Mouse (Mus musculus) intestine, embryonic 14.5 days (tissue): ENCODE measurements around the gene Ube2s. TPM values are rescaled to one million over a fixed set of nuclear protein-coding genes. Genes with fewer than 3 reads are reported as not detected.

Experiments used
- ATAC-seq: fragments of 200-750 bp; cut with Nextera tagmentation; replicated peaks from 2 replicates; pipeline ENCODE4 v1.8.0; 2017; ENCODE audit warnings: low read depth, moderate number of reproducible peaks, moderate TSS enrichment, moderate library complexity; ENCODE audit not compliant: low FRiP score, low TSS enrichment
- DNase-seq: peaks from one replicate; pipeline ENCODE4 v3.0.0-alpha.2; 2018; ENCODE audit warnings: low spot score
- H3K27ac ChIP-seq: fragments of 300-500 bp; sonication (generic); 2 replicates; pipeline ENCODE4 v1.5.1; 2014; ENCODE audit warnings: low read depth, mild to moderate bottlenecking, control low read depth
- H3K27me3 ChIP-seq: fragments of 300-500 bp; sonication (generic); replicated peaks from 2 replicates; pipeline ENCODE4 v1.6.1; 2014; ENCODE audit warnings: low read length, control low read depth; ENCODE audit not compliant: control insufficient read depth, insufficient read depth
- H3K36me3 ChIP-seq: fragments of 300-500 bp; sonication (generic); 2 replicates; pipeline ENCODE4 v1.6.1; 2014; ENCODE audit warnings: low read length, control low read depth; ENCODE audit not compliant: control insufficient read depth, insufficient read depth
- H3K4me1 ChIP-seq: fragments of 300-500 bp; sonication (generic); replicated peaks from 2 replicates; pipeline ENCODE4 v1.6.1; 2014; ENCODE audit warnings: low read length, control low read depth, mixed read lengths; ENCODE audit not compliant: control insufficient read depth, insufficient read depth
- H3K4me2 ChIP-seq: fragments of 300-500 bp; sonication (generic); 2 replicates; pipeline ENCODE4 v1.6.1; 2014; ENCODE audit warnings: low read length
- H3K4me3 ChIP-seq: fragments of 300-500 bp; sonication (generic); 2 replicates; pipeline ENCODE4 v1.5.1; 2014; ENCODE audit warnings: low read depth, low read length, control low read depth, mixed read lengths
- H3K9ac ChIP-seq: fragments of 300-500 bp; sonication (generic); 2 replicates; pipeline ENCODE4 v1.6.1; 2014; ENCODE audit warnings: mild to moderate bottlenecking, low read length
- H3K9me3 ChIP-seq: fragments of 300-500 bp; sonication (generic); 2 replicates; pipeline ENCODE4 v1.6.1; 2016; ENCODE audit warnings: low read length, control low read depth; ENCODE audit not compliant: control insufficient read depth
- WGBS: fragments of 180-500 bp; shearing (Covaris S2); extraction: QIAGEN DNeasy Blood & Tissue Kit; methylation state at CpG from one replicate; pipeline ENCODE4 v1.1.7; 2014; 5-methylcytosine and 5-hydroxymethylcytosine counted together
- polyA plus RNA-seq: library from polyadenylated mRNA; unstranded; fragments of >200 nt; fragmentation: Nextera tagmentation; extraction: Ambion mirVana; gene quantifications from 2 replicates; pipeline ENCODE4 v1.2.1, GENCODE M21; 2014

Ube2s gene
- polyA plus RNA-seq, 1 experiment from 2014 or later = 354 TPM

- Histone ChIP-seq H3K27me3 (0 out of 2 replicates have a peak, but pooled peaks cover 6% of the 10 kb centered on the region), H3K4me1 (peaks cover 7% of the 10 kb centered on the region; the same call in 1 of the 2 replicates), H3K4me3 (peak within 1 kb of the TSS; percentile 75), H3K9me3 (no peaks in the 10 kb centered on the region), H3K27ac (peak within 1 kb of the TSS; percentile 96), H3K36me3 (peaks cover 40% of the 10 kb centered on the region), H3K4me2 (peak within 1 kb of the TSS; percentile 90), H3K9ac (peak within 1 kb of the TSS; percentile 97)
- WGBS = 1% methylated on average over 54 of the region's 54 CpGs
- peak; percentile 95 for DNase-seq
- ATAC-seq = peak; percentile 77
These were observed 19.8 kb downstream of the Ube2s start, which contains the start of gene Rpl28 for GRCm38 (mm10) chr7:4792278-4793212. Gene Rpl28 (plus strand): TSS chr7:4792874.

- Histone ChIP-seq H3K36me3 (peaks cover 9% of the 10 kb centered on the region), H3K9ac (peak within 1 kb of the TSS; percentile 79), H3K9me3 (no peaks in the 10 kb centered on the region), H3K27ac (peak within 1 kb of the TSS; percentile 82), H3K4me2 (peak within 1 kb of the TSS; percentile 78), H3K4me1 (peaks cover 7% of the 10 kb centered on the region; the same call in 1 of the 2 replicates), H3K27me3 (0 out of 2 replicates have a peak, but pooled peaks cover 6% of the 10 kb centered on the region), H3K4me3 (peak within 1 kb of the TSS; percentile 51)
- peak; percentile 78 for DNase-seq
- WGBS = 9% methylated on average over 36 of the region's 40 CpGs
- ATAC-seq = peak; percentile 58
These were observed 22.9 kb downstream of the Ube2s start, which contains the start of gene Tmem238 for GRCm38 (mm10) chr7:4789436-4789935. Gene Tmem238 (minus strand): TSS chr7:4789656.

GRCm38 (mm10) chr7:4788499-4789435 lies 23.6 kb downstream of the Ube2s start:
- 3% methylated on average over 61 of the region's 64 CpGs for WGBS
- peak; percentile 54 for ATAC-seq
- H3K36me3 ChIP-seq = peaks cover 2% of the 10 kb centered on the region
- H3K27me3 ChIP-seq = 0 out of 2 replicates have a peak, but pooled peaks cover 6% of the 10 kb centered on the region
- peak overlapping the region; percentile 82 for H3K27ac ChIP-seq
- peaks cover 2% of the 10 kb centered on the region; the same call in 1 of the 2 replicates for H3K4me1 ChIP-seq
- H3K9me3 ChIP-seq = no peaks in the 10 kb centered on the region
- DNase-seq = peak; percentile 88
- H3K4me3 ChIP-seq = peak overlapping the region; percentile 51
- H3K9ac ChIP-seq = peak overlapping the region; percentile 79
- peak overlapping the region; percentile 78 for H3K4me2 ChIP-seq

- ATAC-seq (no peak), DNase-seq (no peak)
- peaks cover 9% of the 10 kb centered on the region; the same call in 1 of the 2 replicates for H3K4me1 ChIP-seq
- H3K9ac ChIP-seq = no peak overlapping the region
- 79% methylated on average over 14 of the region's 14 CpGs for WGBS
- H3K36me3 ChIP-seq = no peaks in the 10 kb centered on the region
- H3K9me3 ChIP-seq = no peaks in the 10 kb centered on the region
- H3K27me3 ChIP-seq = peaks cover 6% of the 10 kb centered on the region
- no peak overlapping the region for H3K27ac ChIP-seq
- no peak overlapping the region for H3K4me2 ChIP-seq
- H3K4me3 ChIP-seq = no peak overlapping the region
These were observed 28.6 kb downstream of the Ube2s start for GRCm38 (mm10) chr7:4783667-4784268.

- no peaks in the 10 kb centered on the region for H3K9me3 ChIP-seq
- ATAC-seq = no peak
- peaks cover 9% of the 10 kb centered on the region; the same call in 1 of the 2 replicates for H3K4me1 ChIP-seq
- no peak within 1 kb of the TSS for H3K27ac ChIP-seq
- no peak within 1 kb of the TSS for H3K4me2 ChIP-seq
- H3K9ac ChIP-seq = no peak within 1 kb of the TSS
- 72% methylated on average over 2 of the region's 2 CpGs for WGBS
- no peak for DNase-seq
- H3K27me3 ChIP-seq = peaks cover 13% of the 10 kb centered on the region
- no peak within 1 kb of the TSS for H3K4me3 ChIP-seq
- H3K36me3 ChIP-seq = no peaks in the 10 kb centered on the region
These were observed 29.6 kb downstream of the Ube2s start, which contains the start of the genes Il11 and Tmem190 for GRCm38 (mm10) chr7:4782759-4783158. Gene Il11 (minus strand): TSS chr7:4782859. Gene Tmem190 (plus strand): TSS chr7:4782937.

GRCm38 (mm10) chr7:4782130-4782529 lies 30.3 kb downstream of the Ube2s start:
- 39% methylated on average over 3 of the region's 3 CpGs for WGBS

GRCm38 (mm10) chr7:4779921-4780320 lies 32.5 kb downstream of the Ube2s start:
- 38% methylated on average over 5 of the region's 5 CpGs for WGBS
- H3K4me3 ChIP-seq = no peak overlapping the region
- peaks cover 42% of the 10 kb centered on the region for H3K27me3 ChIP-seq
- no peak overlapping the region for H3K9ac ChIP-seq
- no peaks in the 10 kb centered on the region for H3K36me3 ChIP-seq
- H3K4me1 ChIP-seq = peaks cover 18% of the 10 kb centered on the region
- H3K27ac ChIP-seq = no peak overlapping the region
- no peak overlapping the region for H3K4me2 ChIP-seq
- 0 out of 2 replicates have a peak, but pooled peaks have one; percentile 13 for ATAC-seq
- H3K9me3 ChIP-seq = no peaks in the 10 kb centered on the region
- DNase-seq = no peak

More at GRCm38 (mm10) chr7:4782130-4782529, 30.3 kb downstream of the Ube2s start:
- H3K9ac ChIP-seq = no peak overlapping the region
- H3K4me3 ChIP-seq = no peak overlapping the region
- H3K36me3 ChIP-seq = no peaks in the 10 kb centered on the region
- H3K27me3 ChIP-seq = peaks cover 19% of the 10 kb centered on the region
- no peak overlapping the region for H3K4me2 ChIP-seq
- no peak overlapping the region for H3K27ac ChIP-seq
- ATAC-seq (no peak), DNase-seq (no peak)
- H3K9me3 ChIP-seq = no peaks in the 10 kb centered on the region
- peaks cover 13% of the 10 kb centered on the region; the same call in 1 of the 2 replicates for H3K4me1 ChIP-seq
